Mouse (Mus musculus) lung, adult 2 months (tissue): ENCODE measurements around the gene Bpi.

Experiments
- CTCF ChIP-seq: fragments of 200-500 bp; IDR thresholded peaks from 2 replicates; pipeline ENCODE4 v1.5.1; 2011; ENCODE audit warnings: mild to moderate bottlenecking, low read length, control low read depth; ENCODE audit not compliant: insufficient read depth
- POLR2A ChIP-seq: fragments of 200-500 bp; IDR thresholded peaks from 2 replicates; pipeline ENCODE4 v1.6.1; 2011; ENCODE audit warnings: low read depth, mild to moderate bottlenecking, control low read depth, low read length, borderline replicate concordance; ENCODE audit errors: extremely low read depth

DNA sequence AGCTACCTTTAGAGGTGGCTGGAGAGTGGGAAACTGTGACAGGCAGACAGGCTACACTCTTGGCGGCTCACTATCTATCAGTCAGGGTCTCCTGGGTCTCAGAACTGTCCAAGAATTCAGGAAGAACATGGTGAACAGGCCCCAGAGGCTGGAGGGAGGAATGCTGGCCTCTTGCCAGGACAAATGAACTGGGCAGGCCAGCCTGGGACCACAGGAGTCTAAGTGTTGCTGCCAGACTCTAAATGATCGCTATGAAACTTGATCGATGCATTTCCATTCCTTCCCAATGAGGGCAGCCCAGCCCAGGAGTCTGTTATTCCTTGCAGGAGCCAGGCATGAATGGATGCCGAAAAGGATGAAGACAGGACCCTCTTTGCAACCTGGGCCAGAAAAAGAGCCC lies 35.2 kb upstream of the Bpi start:
- TF ChIP-seq CTCF (no peak), POLR2A (no peak)
